Mouse (Mus musculus) erythroblast, embryonic 14.5 days (primary cell): ENCODE results near the gene Vmn1r115. TPM values are rescaled to one million over a fixed set of nuclear protein-coding genes. Genes with fewer than 3 reads are reported as not detected.
"Not testable (repeated sequence)": the region's sequence is repeated elsewhere in the genome, so short reads cannot be mapped to it uniquely, and the experiment has no call there.

Source experiments
- H3K27me3 ChIP-seq: 2 replicates; pipeline ENCODE4 v1.6.1; 2012; ENCODE audit warnings: inconsistent platforms; ENCODE audit not compliant: control insufficient read depth
- H3K36me3 ChIP-seq: 2 replicates; pipeline ENCODE4 v1.6.1; 2012; ENCODE audit warnings: mild to moderate bottlenecking, inconsistent platforms; ENCODE audit not compliant: control insufficient read depth
- H3K4me1 ChIP-seq: 2 replicates; pipeline ENCODE4 v1.6.1; 2012; ENCODE audit warnings: inconsistent platforms; ENCODE audit not compliant: control insufficient read depth
- H3K4me3 ChIP-seq: replicated peaks from 2 replicates; pipeline ENCODE3; 2012; ENCODE audit warnings: moderate library complexity, mild to moderate bottlenecking, inconsistent platforms
- H3K9me3 ChIP-seq: 2 replicates; pipeline ENCODE4 v1.6.1; 2012; ENCODE audit warnings: low read length, inconsistent platforms, mixed read lengths; ENCODE audit not compliant: control insufficient read depth
- polyA plus RNA-seq: library from polyadenylated mRNA; stranded (reverse); fragments of >175 nt; gene quantifications from 2 replicates; pipeline ENCODE4 v1.2.3, GENCODE M21; 2012

The Vmn1r115 gene
- polyA plus RNA-seq, result not detected in 2 replicates

DNA sequence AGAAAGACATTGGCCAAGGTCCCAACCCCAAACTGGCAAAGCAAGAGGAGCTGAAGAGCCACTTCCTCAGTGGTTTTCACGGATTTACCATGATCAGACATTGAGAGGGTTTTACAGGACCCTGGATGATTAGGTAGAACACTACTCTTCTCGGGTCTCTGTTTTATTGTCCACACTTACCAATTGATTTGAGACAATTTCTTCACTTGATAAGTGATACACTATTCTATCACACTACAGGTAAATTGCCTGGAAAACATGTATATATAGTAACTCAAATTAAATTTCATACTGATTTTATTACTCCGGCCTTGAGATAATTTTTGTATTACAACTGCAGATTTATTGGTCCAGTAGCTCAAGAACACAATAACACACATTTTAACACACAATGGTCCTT is at the start of gene Vmn1r115:
Gene Vmn1r115 (minus strand): TSS at position 101 of the 400 bp plus-strand sequence.
- not testable (repeated sequence) for H3K4me3 ChIP-seq, H3K4me1 ChIP-seq, H3K27me3 ChIP-seq, H3K36me3 ChIP-seq, H3K9me3 ChIP-seq

- not testable (repeated sequence) for H3K36me3 ChIP-seq, H3K27me3 ChIP-seq, H3K4me3 ChIP-seq, H3K4me1 ChIP-seq, H3K9me3 ChIP-seq
Measured at GRCm38 (mm10) chr7:20884021-20884420, 39.2 kb upstream of the Vmn1r115 start, which contains the start of gene Vmn1r117. Vmn1r117 (minus strand) TSS chr7:20884121.

GRCm38 (mm10) chr7:20871956-20872355 is 27.2 kb upstream of the Vmn1r115 start, which contains the start of gene Vmn1r116:
Vmn1r116 (plus strand) TSS chr7:20872256.
- not testable (repeated sequence) for H3K4me1 ChIP-seq, H3K27me3 ChIP-seq, H3K36me3 ChIP-seq, H3K4me3 ChIP-seq, H3K9me3 ChIP-seq

DNA sequence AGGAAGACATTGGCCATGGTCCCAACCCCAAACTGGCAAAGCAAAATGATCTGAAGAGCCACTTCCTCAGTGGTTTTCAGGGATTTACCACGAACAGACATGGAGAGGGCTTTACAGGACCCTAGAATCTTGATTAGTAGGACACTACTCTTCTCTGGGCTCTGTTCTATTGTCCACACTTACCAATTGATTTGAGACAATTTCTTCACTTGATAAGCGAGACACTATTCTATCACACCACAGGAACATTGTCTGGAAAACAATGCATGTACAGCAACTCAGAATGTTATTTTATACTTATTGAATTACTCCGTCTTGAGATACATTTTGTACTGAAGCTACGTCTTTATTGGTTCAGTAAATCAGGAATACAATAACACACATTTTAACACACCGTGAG is 32.7 kb downstream of the Vmn1r115 start, which contains the start of gene Vmn1r114:
Gene Vmn1r114 (minus strand): TSS at position 101 of the 400 bp plus-strand sequence.
- not testable (repeated sequence) for H3K4me3 ChIP-seq, H3K27me3 ChIP-seq, H3K9me3 ChIP-seq, H3K36me3 ChIP-seq, H3K4me1 ChIP-seq

Other genes starting within 250 kb of the Vmn1r115 start
- not detected in 2 replicates for gene Gm4513, start 246.0 kb downstream of the Vmn1r115 start, polyA plus RNA-seq
- gene Vmn1r107, start 176.1 kb downstream of the Vmn1r115 start, polyA plus RNA-seq, result not detected in 2 replicates
- not detected in 2 replicates for gene Vmn1r111, start 141.8 kb downstream of the Vmn1r115 start, polyA plus RNA-seq
- gene Gm10668, start 114.4 kb downstream of the Vmn1r115 start, polyA plus RNA-seq, result not detected in 2 replicates
- gene Vmn1r112, start 73.8 kb downstream of the Vmn1r115 start, polyA plus RNA-seq, result not detected in 2 replicates
- gene Vmn1r113, start 57.7 kb downstream of the Vmn1r115 start, polyA plus RNA-seq, result not detected in 2 replicates
- not detected in 2 replicates for gene Vmn1r114, start 32.8 kb downstream of the Vmn1r115 start, polyA plus RNA-seq
- not detected in 2 replicates for gene Vmn1r116, start 27.3 kb upstream of the Vmn1r115 start, polyA plus RNA-seq
- gene Vmn1r117, start 39.1 kb upstream of the Vmn1r115 start, polyA plus RNA-seq, result not detected in 2 replicates
- gene Vmn1r118, start 67.4 kb upstream of the Vmn1r115 start, polyA plus RNA-seq, result not detected in 2 replicates
- gene Vmn1r119, start 167.5 kb upstream of the Vmn1r115 start, polyA plus RNA-seq, result not detected in 2 replicates
- not detected in 2 replicates for gene Vmn1r120, start 208.8 kb upstream of the Vmn1r115 start, polyA plus RNA-seq